Mouse (Mus musculus) limb, embryonic 11.5 days (tissue): ENCODE results near the gene Phf21a. TPM values are rescaled to one million over a fixed set of nuclear protein-coding genes. Genes with fewer than 3 reads are reported as not detected.

Experiments used
- ATAC-seq: fragments of 200-750 bp; cut with Nextera tagmentation; 2 replicates; pipeline ENCODE4 v1.8.0; 2017; ENCODE audit warnings: low read depth; ENCODE audit not compliant: insufficient number of reproducible peaks, low FRiP score, low TSS enrichment
- DNase-seq: peaks from one replicate; pipeline ENCODE4 v3.0.0-alpha.2; 2015; ENCODE audit warnings: low spot score
- H3K27ac ChIP-seq: fragments of 300-500 bp; sonication (generic); replicated peaks from 2 replicates; pipeline ENCODE4 v1.5.1; 2014; ENCODE audit warnings: low read depth, mild to moderate bottlenecking, low read length
- H3K27me3 ChIP-seq: fragments of 300-500 bp; sonication (generic); 2 replicates; pipeline ENCODE4 v1.6.1; 2014; ENCODE audit warnings: mild to moderate bottlenecking, low read length, mixed read lengths; ENCODE audit not compliant: control insufficient read depth, insufficient read depth
- H3K36me3 ChIP-seq: fragments of 300-500 bp; sonication (generic); 2 replicates; pipeline ENCODE4 v1.6.1; 2014; ENCODE audit warnings: mild to moderate bottlenecking, low read length, moderate library complexity, mixed read lengths; ENCODE audit not compliant: control insufficient read depth, insufficient read depth
- H3K4me1 ChIP-seq: fragments of 300-500 bp; sonication (generic); 2 replicates; pipeline ENCODE4 v1.6.1; 2014; ENCODE audit warnings: low read length, mixed read lengths; ENCODE audit not compliant: control insufficient read depth, insufficient read depth
- H3K4me2 ChIP-seq: fragments of 300-500 bp; sonication (generic); 2 replicates; pipeline ENCODE4 v1.6.1; 2014; ENCODE audit warnings: low read depth, mild to moderate bottlenecking, moderate library complexity; ENCODE audit not compliant: severe bottlenecking
- H3K4me3 ChIP-seq: fragments of 300-500 bp; sonication (generic); 2 replicates; pipeline ENCODE4 v1.5.1; 2014; ENCODE audit warnings: low read depth, low read length
- H3K9ac ChIP-seq: fragments of 300-500 bp; sonication (generic); 2 replicates; pipeline ENCODE4 v1.6.1; 2014; ENCODE audit warnings: mild to moderate bottlenecking, low read length
- H3K9me3 ChIP-seq: fragments of 300-500 bp; sonication (generic); 2 replicates; pipeline ENCODE4 v1.6.1; 2016; ENCODE audit warnings: low read length; ENCODE audit not compliant: control insufficient read depth
- WGBS: fragments of 180-500 bp; shearing (Covaris S2); extraction: QIAGEN DNeasy Blood & Tissue Kit; methylation state at CpG from one replicate; pipeline ENCODE4 v1.1.7; 2014; 5-methylcytosine and 5-hydroxymethylcytosine counted together
- polyA plus RNA-seq: library from polyadenylated mRNA; unstranded; fragments of >200 nt; fragmentation: Nextera tagmentation; extraction: Ambion mirVana; gene quantifications from 2 replicates; pipeline ENCODE4 v1.2.1, GENCODE M21; 2014

Phf21a gene
- polyA plus RNA-seq, 1 experiment from 2014 or later = 38.7 TPM

DNA sequence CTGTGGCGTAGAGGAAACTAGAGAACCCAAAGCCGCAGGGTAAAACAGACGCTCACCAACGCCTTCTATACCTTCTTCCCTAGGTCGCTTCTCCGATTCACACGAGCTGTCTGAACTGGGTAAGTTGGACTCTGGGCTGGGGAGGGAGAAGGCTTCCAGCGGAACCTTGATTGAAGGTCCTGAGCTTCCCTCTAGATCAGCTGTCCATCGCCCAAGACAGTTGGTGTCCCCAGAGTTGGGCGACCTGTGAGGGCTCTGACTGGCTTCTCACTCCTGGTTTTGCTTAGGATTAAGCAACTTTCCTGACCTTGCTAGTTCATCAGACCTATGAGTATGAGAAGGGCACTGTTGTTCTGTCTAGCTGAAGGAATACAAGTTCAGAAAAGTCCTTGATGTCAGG is 282.9 kb downstream of the Phf21a start:
- H3K9ac ChIP-seq = peak overlapping the region; percentile 49
- WGBS = 18% methylated on average over 10 of the region's 10 CpGs
- ATAC-seq (no peak), DNase-seq (no peak)
- no peaks in the 10 kb centered on the region for H3K36me3 ChIP-seq
- H3K4me2 ChIP-seq = peak overlapping the region; percentile 61
- peaks cover 21% of the 10 kb centered on the region for H3K4me1 ChIP-seq
- peak overlapping the region; percentile 53 for H3K4me3 ChIP-seq
- 0 out of 2 replicates have a peak, but pooled peaks cover 3% of the 10 kb centered on the region for H3K27me3 ChIP-seq
- no peaks in the 10 kb centered on the region for H3K9me3 ChIP-seq
- H3K27ac ChIP-seq = no peak overlapping the region

DNA sequence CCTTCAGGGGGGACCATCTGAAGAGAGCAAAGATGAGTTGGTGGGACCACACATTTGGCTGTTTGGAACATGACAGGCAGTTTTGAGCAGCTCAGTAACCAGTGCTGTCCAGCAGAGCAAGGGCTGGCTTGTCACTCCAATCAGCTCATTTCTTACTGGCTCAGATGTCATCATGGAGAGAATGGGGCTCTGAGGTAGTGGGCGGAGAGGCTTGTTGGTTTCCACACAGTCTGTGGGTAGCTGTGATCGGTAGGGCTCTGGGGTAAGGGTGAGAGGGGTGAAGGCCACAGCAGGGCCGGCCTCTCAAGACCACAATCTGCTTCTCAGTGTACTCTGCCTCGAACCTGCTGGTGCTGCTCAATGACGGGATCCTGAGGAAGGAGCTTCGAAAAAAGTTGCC is 283.4 kb downstream of the Phf21a start:
- peaks cover 18% of the 10 kb centered on the region for H3K4me1 ChIP-seq
- peak overlapping the region; percentile 61; the same call in 1 of the 2 replicates for H3K4me2 ChIP-seq
- DNase-seq (no peak), ATAC-seq (no peak)
- no peaks in the 10 kb centered on the region for H3K9me3 ChIP-seq
- no peak overlapping the region for H3K27ac ChIP-seq
- no peaks in the 10 kb centered on the region for H3K36me3 ChIP-seq
- WGBS = 87% methylated on average over 6 of the region's 6 CpGs
- H3K9ac ChIP-seq = no peak overlapping the region
- H3K4me3 ChIP-seq = no peak overlapping the region; the same call in 1 of the 2 replicates
- 0 out of 2 replicates have a peak, but pooled peaks cover under 1% of the 10 kb centered on the region for H3K27me3 ChIP-seq

DNA sequence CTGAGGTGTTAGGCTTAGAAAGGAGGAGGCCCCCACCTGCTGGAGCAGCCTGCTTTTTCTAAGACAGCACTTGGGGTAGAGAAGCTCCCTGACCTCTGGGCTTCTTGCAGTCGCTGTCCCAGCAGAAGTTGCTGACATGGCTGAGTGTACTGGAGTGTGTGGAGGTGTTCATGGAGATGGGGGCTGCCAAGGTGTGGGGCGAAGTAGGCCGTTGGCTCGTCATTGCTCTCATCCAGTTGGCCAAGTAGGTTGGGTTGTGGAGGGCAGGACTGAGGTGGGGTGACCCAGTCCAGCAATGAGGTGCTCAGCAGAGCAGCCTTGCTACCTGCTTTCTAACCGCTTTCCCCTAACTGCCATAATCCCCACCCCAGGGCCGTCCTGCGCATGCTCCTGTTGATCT is 284.4 kb downstream of the Phf21a start:
- 92% methylated on average over 7 of the region's 7 CpGs for WGBS
- Histone ChIP-seq H3K27ac (no peak overlapping the region), H3K4me3 (no peak overlapping the region), H3K9me3 (no peaks in the 10 kb centered on the region), H3K4me2 (no peak overlapping the region), H3K27me3 (no peaks in the 10 kb centered on the region), H3K36me3 (no peaks in the 10 kb centered on the region; the same call in 1 of the 2 replicates), H3K4me1 (peaks cover 11% of the 10 kb centered on the region), H3K9ac (no peak overlapping the region)
- ATAC-seq = no peak
- no peak for DNase-seq

DNA sequence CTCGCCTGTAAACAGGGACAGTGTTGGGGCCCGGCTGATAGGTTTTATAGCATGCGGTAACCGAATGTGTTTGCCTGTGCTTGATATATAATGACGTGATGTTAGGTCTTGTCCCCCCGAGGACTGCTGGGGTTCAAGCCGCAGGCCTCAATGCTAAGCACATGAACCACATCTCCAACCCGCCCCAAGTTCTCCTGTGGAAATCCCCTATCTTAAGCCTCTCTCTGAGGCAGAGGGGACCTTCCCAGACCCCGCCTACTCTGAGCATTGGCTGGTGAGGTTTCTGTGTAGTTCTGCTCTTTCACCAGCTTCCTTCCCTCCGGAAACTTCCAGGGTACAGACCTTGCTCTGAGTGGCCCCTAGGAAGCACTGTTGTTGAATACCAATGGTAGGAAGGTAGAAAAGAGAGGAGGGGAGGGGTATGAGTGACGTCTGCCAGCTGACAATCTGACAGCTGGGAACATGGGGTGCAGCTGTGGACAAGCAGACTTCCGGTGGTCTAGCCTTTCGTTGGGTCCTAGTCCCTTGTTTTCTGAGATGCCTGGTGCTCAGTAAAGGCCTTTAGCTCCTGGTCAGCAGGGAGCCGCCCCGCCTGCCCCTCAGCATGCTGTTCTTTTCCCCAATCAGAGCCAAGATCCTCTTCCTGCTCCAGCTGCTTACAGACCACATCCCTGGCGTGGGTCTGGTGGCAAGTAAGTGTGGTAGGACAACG is 287.0 kb downstream of the Phf21a start:
- no peak overlapping the region for H3K4me3 ChIP-seq
- H3K4me1 ChIP-seq = peaks cover 4% of the 10 kb centered on the region
- no peak overlapping the region for H3K4me2 ChIP-seq
- ATAC-seq = no peak
- no peaks in the 10 kb centered on the region; the same call in 1 of the 2 replicates for H3K36me3 ChIP-seq
- no peak overlapping the region for H3K9ac ChIP-seq
- no peaks in the 10 kb centered on the region for H3K27me3 ChIP-seq
- no peak for DNase-seq
- 79% methylated on average over 17 of the region's 17 CpGs for WGBS
- H3K9me3 ChIP-seq = no peaks in the 10 kb centered on the region
- H3K27ac ChIP-seq = no peak overlapping the region

DNA sequence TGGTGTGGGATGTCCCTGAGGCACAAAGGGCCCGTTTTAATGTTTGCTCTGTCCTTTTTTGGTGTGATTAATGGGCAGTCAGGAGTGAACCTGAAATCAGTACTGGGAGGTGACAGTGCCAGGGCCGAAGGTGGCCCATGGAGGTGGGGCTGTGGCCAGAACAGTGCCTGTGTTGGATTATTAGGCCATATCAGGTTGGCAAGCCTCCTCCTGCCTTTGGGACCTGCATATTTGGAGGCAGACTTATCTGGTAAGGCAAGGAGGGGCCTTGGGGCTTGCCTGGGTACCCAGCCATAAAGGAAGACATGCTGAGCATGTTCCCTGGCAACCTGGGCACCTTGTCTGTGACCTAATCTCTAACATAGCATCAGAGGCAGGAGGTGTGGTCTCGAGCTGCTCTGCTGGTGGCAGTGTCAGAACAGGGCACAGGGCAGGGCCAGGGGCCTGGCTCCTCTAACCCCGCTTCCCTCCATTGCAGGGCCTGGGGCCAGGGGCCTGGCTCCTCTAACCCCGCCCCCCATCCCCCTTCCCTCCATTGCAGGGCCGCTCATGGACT is 287.7 kb downstream of the Phf21a start:
- Histone ChIP-seq H3K27me3 (no peaks in the 10 kb centered on the region), H3K4me2 (no peak overlapping the region), H3K36me3 (no peaks in the 10 kb centered on the region; the same call in 1 of the 2 replicates), H3K9ac (no peak overlapping the region), H3K9me3 (no peaks in the 10 kb centered on the region), H3K4me3 (no peak overlapping the region), H3K4me1 (peaks cover 4% of the 10 kb centered on the region), H3K27ac (no peak overlapping the region)
- ATAC-seq (no peak), DNase-seq (no peak)
- WGBS = 77% methylated on average over 6 of the region's 6 CpGs

DNA sequence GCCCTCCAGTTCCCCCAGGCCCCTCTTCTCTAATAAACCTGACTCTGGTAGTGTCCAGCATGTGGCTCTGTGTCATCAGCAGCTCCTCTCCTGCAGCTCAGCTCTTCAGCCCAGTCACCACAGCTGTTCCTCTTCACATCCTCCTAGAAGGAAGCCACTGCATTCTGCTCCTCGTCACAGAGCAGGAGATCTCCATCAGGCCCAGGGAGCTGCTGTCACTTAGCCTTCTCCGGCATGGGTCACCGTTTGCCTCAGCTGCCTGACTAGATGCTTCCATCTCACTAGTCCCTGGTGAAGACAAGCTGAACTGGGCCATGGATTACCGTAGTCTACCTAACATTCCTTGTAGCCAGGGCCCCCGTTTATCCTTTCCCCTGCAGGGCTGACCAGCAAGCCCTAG is 288.2 kb downstream of the Phf21a start:
- no peak for DNase-seq
- no peak overlapping the region for H3K9ac ChIP-seq
- H3K4me3 ChIP-seq = no peak overlapping the region
- H3K36me3 ChIP-seq = peaks cover 4% of the 10 kb centered on the region; the same call in 1 of the 2 replicates
- H3K4me2 ChIP-seq = no peak overlapping the region
- H3K9me3 ChIP-seq = no peaks in the 10 kb centered on the region
- H3K4me1 ChIP-seq = no peaks in the 10 kb centered on the region
- H3K27me3 ChIP-seq = no peaks in the 10 kb centered on the region
- WGBS = 88% methylated on average over 5 of the region's 5 CpGs
- ATAC-seq = no peak
- no peak overlapping the region for H3K27ac ChIP-seq

DNA sequence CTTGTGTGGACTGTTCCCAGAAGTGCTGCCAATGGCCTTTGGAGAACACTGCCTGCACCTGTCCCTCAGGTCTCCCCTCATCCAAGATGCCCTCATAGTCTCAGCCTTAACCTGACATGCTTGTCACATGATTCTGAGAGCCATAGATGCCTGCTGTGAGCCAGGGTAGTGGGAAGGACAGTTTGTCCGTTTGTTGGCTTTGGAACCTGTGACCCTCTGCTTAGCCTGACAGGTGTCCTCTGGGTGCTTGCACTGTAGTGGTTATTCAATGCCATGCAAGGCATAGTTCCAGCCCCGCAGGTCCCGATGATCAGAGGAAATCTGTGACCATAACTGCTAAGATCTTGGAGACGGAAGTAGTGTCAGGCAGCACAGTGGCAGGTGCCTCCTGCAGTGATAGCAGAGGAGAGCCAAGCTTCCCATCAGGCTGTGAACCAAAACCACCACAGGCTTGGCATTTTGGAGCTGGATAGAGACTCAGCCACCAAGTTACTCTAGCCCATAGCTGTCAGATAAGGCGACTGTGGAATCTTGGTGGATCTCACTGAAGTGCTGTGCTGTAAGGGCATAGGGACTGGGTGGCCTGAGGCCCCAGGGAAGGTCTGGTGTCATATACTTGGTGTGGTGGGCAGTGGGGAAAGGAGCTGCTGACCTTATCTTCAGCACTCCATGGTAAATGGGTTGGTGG is 289.1 kb downstream of the Phf21a start, which contains the start of gene 1700029I15Rik:
Gene 1700029I15Rik (plus strand): TSS at position 638 of the 688 bp plus-strand sequence.
- H3K36me3 ChIP-seq = peaks cover 5% of the 10 kb centered on the region; the same call in 1 of the 2 replicates

DNA sequence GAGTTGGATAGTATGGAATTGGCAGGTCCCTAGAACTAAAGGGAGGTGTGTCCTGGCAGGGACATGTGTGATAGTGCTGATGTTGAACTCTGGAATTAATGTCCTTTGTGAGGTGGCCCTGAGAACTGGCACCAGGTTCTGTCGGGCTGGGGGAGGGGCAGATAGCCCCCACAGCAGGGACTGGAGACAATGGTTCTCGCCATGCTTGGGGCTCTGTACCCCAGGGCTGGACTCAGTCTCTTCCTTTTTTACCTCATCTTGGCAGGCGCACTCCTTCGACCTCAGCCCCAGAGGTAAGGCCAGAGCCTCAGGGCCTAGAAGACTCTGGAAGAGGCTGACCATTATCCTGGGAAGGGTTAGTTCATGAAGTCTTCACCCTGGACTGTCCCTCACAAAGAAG is 289.8 kb downstream of the Phf21a start:
- no peak overlapping the region for H3K4me3 ChIP-seq
- no peak overlapping the region for H3K9ac ChIP-seq
- 84% methylated on average over 4 of the region's 4 CpGs for WGBS
- no peaks in the 10 kb centered on the region for H3K9me3 ChIP-seq
- H3K27ac ChIP-seq = no peak overlapping the region
- H3K27me3 ChIP-seq = no peaks in the 10 kb centered on the region
- no peak for DNase-seq
- no peak overlapping the region for H3K4me2 ChIP-seq
- peaks cover 5% of the 10 kb centered on the region; the same call in 1 of the 2 replicates for H3K36me3 ChIP-seq
- H3K4me1 ChIP-seq = no peaks in the 10 kb centered on the region
- no peak for ATAC-seq

More for the DNA sequence above, 289.1 kb downstream of the Phf21a start, which contains the start of gene 1700029I15Rik:
- H3K9me3 ChIP-seq = no peaks in the 10 kb centered on the region
- no peak within 1 kb of the TSS for H3K4me3 ChIP-seq
- 83% methylated on average over 5 of the region's 5 CpGs for WGBS
- H3K9ac ChIP-seq = no peak within 1 kb of the TSS
- no peaks in the 10 kb centered on the region for H3K4me1 ChIP-seq
- ATAC-seq (no peak), DNase-seq (no peak)
- no peak within 1 kb of the TSS for H3K27ac ChIP-seq
- H3K4me2 ChIP-seq = no peak within 1 kb of the TSS
- no peaks in the 10 kb centered on the region for H3K27me3 ChIP-seq
